Mouse (Mus musculus): ENCODE results near the gene Tmem98. TPM values are rescaled to one million over a fixed set of nuclear protein-coding genes. Genes with fewer than 3 reads are reported as not detected.

Tmem98 gene
- polyA plus RNA-seq, 1 experiment from 2014 or later, result 152 TPM

DNA sequence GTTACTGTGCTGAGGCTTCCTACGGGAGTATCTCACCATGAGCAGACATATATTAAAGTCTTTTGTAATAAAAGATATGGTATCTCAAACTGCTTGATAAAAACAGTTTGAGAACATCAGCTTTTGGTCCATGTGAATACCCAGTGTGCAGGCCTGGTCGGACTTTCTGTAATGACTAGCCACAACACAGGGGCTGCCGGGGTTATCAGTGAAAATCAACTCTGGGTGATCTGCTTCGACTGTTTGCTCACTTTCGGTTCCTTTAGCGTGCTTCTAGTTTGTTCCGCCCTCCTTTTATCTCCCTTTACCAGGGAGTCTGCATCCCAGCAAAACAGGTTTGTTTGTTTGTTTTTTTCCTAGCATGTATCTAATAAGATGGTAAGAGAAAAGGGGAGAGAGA is 26.5 kb upstream of the Tmem98 start:
- Histone ChIP-seq H3K4me3 (ENCODE audit: low read depth, low read length) (no peak overlapping the region), H3K4me1 (ENCODE audit: control insufficient read depth, insufficient read depth, low read length) (no peaks in the 10 kb centered on the region), H3K27me3 (ENCODE audit: control insufficient read depth, insufficient read depth, low read length) (0 out of 2 replicates have a peak, but pooled peaks cover 2% of the 10 kb centered on the region), H3K4me2 (ENCODE audit: low read depth, severe bottlenecking) (no peak overlapping the region), H3K36me3 (ENCODE audit: control insufficient read depth, insufficient read depth, low read length) (no peaks in the 10 kb centered on the region), H3K9ac (ENCODE audit: low read length) (no peak overlapping the region), H3K9me3 (ENCODE audit: control insufficient read depth, low read length) (no peaks in the 10 kb centered on the region), H3K27ac (replicated peaks; ENCODE audit: low read depth, low read length) (no peak overlapping the region)
- no peak for ATAC-seq (ENCODE audit: insufficient number of reproducible peaks, low FRiP score, low TSS enrichment, low read depth)
- 68% methylated on average over 7 of the region's 7 CpGs for WGBS
- DNase-seq (ENCODE audit: low spot score), result no peak

DNA sequence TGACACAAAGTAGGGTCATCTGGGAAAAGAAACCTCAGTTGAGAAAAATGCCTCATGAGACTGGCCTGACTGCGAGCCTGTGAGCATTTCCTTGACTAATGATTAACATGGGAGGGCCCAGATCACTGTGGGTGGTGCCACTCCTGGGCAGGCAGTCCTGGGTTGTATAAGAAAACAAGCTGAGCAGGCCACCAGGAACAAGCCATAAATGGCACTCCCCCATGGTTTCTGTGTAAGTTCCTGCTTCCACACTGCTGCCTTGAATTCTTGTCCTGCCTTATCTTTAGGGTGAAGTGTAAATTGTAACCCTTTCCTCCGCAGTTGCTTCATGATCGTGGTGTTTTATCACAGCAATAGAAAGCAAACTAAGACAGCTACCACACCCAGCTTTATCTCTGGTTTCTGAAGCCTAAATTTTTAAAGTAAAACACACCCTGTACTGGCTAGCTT is 25.7 kb upstream of the Tmem98 start:
- 29% methylated on average over 3 of the region's 3 CpGs for WGBS
- no peak overlapping the region for H3K27ac ChIP-seq (replicated peaks; ENCODE audit: low read depth, low read length)
- H3K4me2 ChIP-seq (ENCODE audit: low read depth, severe bottlenecking), result no peak overlapping the region
- H3K4me1 ChIP-seq (ENCODE audit: control insufficient read depth, insufficient read depth, low read length), result no peaks in the 10 kb centered on the region
- H3K9ac ChIP-seq (ENCODE audit: low read length), result no peak overlapping the region
- DNase-seq (ENCODE audit: low spot score) (no peak), ATAC-seq (ENCODE audit: insufficient number of reproducible peaks, low FRiP score, low TSS enrichment, low read depth) (no peak)
- H3K27me3 ChIP-seq (ENCODE audit: control insufficient read depth, insufficient read depth, low read length), result 0 out of 2 replicates have a peak, but pooled peaks cover under 1% of the 10 kb centered on the region
- H3K9me3 ChIP-seq (ENCODE audit: control insufficient read depth, low read length), result no peaks in the 10 kb centered on the region
- no peak overlapping the region for H3K4me3 ChIP-seq (ENCODE audit: low read depth, low read length)
- no peaks in the 10 kb centered on the region for H3K36me3 ChIP-seq (ENCODE audit: control insufficient read depth, insufficient read depth, low read length)

DNA sequence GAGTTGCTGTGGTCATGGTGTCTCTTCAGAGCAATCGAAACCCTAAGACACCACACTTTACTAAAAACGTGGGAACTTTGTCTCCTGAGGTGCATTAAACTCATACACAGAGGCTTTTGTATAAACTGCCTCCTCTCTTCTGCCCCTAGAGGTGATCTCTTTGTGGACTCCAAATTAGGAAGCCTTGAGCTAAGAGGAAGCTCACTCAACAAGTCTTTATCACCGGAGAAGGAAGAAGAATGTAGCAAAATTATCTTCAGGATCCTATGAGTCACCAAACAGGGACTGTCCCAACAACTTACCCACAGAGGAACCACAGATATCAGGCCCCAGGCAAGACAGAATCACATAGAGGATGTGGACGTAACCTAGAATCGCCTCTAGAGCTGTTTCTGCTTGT is 24.3 kb upstream of the Tmem98 start:
- no peak overlapping the region for H3K27ac ChIP-seq (replicated peaks; ENCODE audit: low read depth, low read length)
- no peaks in the 10 kb centered on the region for H3K36me3 ChIP-seq (ENCODE audit: control insufficient read depth, insufficient read depth, low read length)
- H3K9ac ChIP-seq (ENCODE audit: low read length), result no peak overlapping the region
- ATAC-seq (ENCODE audit: insufficient number of reproducible peaks, low FRiP score, low TSS enrichment, low read depth) (no peak), DNase-seq (ENCODE audit: low spot score) (no peak)
- no peak overlapping the region for H3K4me3 ChIP-seq (ENCODE audit: low read depth, low read length)
- no peaks in the 10 kb centered on the region for H3K27me3 ChIP-seq (ENCODE audit: control insufficient read depth, insufficient read depth, low read length)
- H3K9me3 ChIP-seq (ENCODE audit: control insufficient read depth, low read length), result no peaks in the 10 kb centered on the region
- WGBS, result 87% methylated on average over 5 of the region's 5 CpGs
- no peaks in the 10 kb centered on the region for H3K4me1 ChIP-seq (ENCODE audit: control insufficient read depth, insufficient read depth, low read length)
- no peak overlapping the region for H3K4me2 ChIP-seq (ENCODE audit: low read depth, severe bottlenecking)

DNA sequence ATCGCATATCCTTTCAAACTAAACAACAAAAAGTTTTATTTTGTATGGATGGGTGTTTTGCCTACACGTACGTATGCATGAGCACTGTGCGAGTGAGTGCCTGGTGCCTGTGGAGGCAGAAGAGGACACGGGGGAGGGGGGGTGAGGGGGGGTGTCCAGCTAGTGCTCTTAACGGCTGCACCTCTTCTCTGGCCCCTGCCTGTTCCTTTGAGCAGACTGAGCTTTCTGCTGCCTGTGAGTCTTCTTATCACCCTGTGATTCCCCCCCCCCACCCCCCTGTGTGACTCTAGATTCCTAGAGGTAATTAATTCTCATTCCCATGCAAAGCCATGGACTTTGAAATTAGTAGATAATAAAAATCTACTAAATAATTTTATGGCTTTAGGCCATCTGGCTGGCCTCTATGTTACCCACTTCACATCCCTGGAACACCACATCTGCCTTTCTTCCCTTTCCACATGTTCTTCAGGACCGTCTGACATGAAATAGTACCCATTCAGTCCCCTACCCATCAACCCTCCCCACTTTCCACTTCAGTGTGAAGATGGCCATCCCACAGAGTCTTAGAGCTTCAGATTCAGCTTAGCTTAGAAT is 20.2 kb upstream of the Tmem98 start:
- no peak for ATAC-seq (ENCODE audit: insufficient number of reproducible peaks, low FRiP score, low TSS enrichment, low read depth)

GRCm38 (mm10) chr11:80790413-80790812 is 19.6 kb upstream of the Tmem98 start:
- no peak for ATAC-seq (ENCODE audit: insufficient number of reproducible peaks, low FRiP score, low TSS enrichment, low read depth)
- DNase-seq (ENCODE audit: low spot score), result no peak
- no peak overlapping the region for H3K9ac ChIP-seq (ENCODE audit: low read length)
- no peaks in the 10 kb centered on the region for H3K9me3 ChIP-seq (ENCODE audit: control insufficient read depth, low read length)
- WGBS, result 56% methylated on average over 3 of the region's 3 CpGs
- no peaks in the 10 kb centered on the region for H3K36me3 ChIP-seq (ENCODE audit: control insufficient read depth, insufficient read depth, low read length)
- H3K27me3 ChIP-seq (ENCODE audit: control insufficient read depth, insufficient read depth, low read length), result no peaks in the 10 kb centered on the region
- H3K4me3 ChIP-seq (ENCODE audit: low read depth, low read length), result no peak overlapping the region
- H3K27ac ChIP-seq (replicated peaks; ENCODE audit: low read depth, low read length), result no peak overlapping the region
- no peak overlapping the region for H3K4me2 ChIP-seq (ENCODE audit: low read depth, severe bottlenecking)
- H3K4me1 ChIP-seq (ENCODE audit: control insufficient read depth, insufficient read depth, low read length), result no peaks in the 10 kb centered on the region

More for the DNA sequence above, 20.2 kb upstream of the Tmem98 start:
- no peak for DNase-seq (ENCODE audit: low spot score)
- no peak overlapping the region for H3K4me2 ChIP-seq (ENCODE audit: low read depth, severe bottlenecking)
- no peaks in the 10 kb centered on the region for H3K4me1 ChIP-seq (ENCODE audit: control insufficient read depth, insufficient read depth, low read length)
- no peaks in the 10 kb centered on the region for H3K36me3 ChIP-seq (ENCODE audit: control insufficient read depth, insufficient read depth, low read length)
- WGBS, result 50% methylated on average over 7 of the region's 7 CpGs
- H3K27me3 ChIP-seq (ENCODE audit: control insufficient read depth, insufficient read depth, low read length), result no peaks in the 10 kb centered on the region
- H3K9ac ChIP-seq (ENCODE audit: low read length), result no peak overlapping the region
- H3K9me3 ChIP-seq (ENCODE audit: control insufficient read depth, low read length), result no peaks in the 10 kb centered on the region
- H3K27ac ChIP-seq (replicated peaks; ENCODE audit: low read depth, low read length), result no peak overlapping the region
- H3K4me3 ChIP-seq (ENCODE audit: low read depth, low read length), result no peak overlapping the region

DNA sequence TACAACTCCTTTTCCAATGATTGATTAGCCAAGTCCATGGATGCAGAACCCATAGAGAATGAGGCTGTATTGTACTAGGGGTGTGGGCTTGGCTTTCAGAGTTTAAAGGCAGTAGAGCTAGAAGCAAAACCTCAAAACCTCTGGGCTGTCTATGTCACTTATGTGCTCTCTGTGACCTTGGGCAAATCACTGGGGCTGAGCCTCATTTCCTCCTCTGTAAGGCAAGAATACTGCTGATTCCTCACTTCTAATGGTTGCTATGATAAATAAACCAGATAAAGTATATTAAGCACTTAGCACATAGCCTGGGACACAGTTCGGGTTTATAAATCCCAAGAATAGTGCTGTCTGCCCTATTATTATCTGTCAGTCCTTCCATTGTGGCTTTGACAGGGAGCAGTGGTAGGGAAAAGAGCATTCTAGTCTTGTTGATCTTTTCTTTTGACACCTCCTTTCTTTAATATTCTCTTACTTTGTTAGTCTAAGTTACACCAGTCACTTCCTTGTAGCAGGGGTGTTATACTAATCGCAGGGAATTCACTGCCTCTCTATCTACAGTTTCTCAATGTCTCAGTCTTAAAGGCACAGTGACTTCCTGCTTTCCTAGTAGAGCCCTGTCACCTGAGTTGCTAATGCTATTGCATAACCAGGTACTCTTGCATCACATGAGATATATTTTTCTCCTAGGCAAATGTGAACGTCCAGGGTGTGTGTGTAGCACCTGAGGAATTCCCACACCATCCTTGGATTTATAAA is 18.1 kb upstream of the Tmem98 start:
- no peaks in the 10 kb centered on the region for H3K9me3 ChIP-seq (ENCODE audit: control insufficient read depth, low read length)
- H3K4me1 ChIP-seq (ENCODE audit: control insufficient read depth, insufficient read depth, low read length), result no peaks in the 10 kb centered on the region
- H3K9ac ChIP-seq (ENCODE audit: low read length), result no peak overlapping the region
- H3K27me3 ChIP-seq (ENCODE audit: control insufficient read depth, insufficient read depth, low read length), result no peaks in the 10 kb centered on the region
- 73% methylated on average over 3 of the region's 3 CpGs for WGBS
- no peak overlapping the region for H3K4me3 ChIP-seq (ENCODE audit: low read depth, low read length)
- no peak overlapping the region for H3K27ac ChIP-seq (replicated peaks; ENCODE audit: low read depth, low read length)
- DNase-seq (ENCODE audit: low spot score) (no peak), ATAC-seq (ENCODE audit: insufficient number of reproducible peaks, low FRiP score, low TSS enrichment, low read depth) (no peak)
- no peaks in the 10 kb centered on the region for H3K36me3 ChIP-seq (ENCODE audit: control insufficient read depth, insufficient read depth, low read length)
- H3K4me2 ChIP-seq (ENCODE audit: low read depth, severe bottlenecking), result no peak overlapping the region

DNA sequence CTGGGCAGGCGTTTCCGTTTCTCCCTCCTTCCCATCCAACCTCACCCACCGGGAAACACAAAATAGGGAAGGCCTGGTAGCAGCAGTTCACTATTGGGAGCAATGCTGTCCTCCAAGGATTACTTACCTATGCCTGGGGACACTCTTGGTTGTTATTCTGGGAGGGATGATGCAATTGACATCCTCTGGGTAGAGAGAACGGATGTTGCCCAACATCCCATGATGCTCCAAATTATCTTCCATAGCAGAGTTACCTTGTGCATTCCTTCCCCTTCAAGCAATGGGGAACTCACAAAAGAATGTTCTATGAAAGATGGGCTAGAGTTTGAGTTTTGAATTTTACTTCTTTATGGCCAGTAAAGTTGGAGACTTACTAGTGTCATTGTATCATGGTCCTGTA is 16.6 kb upstream of the Tmem98 start:
- DNase-seq (ENCODE audit: low spot score), result no peak
- Histone ChIP-seq H3K4me2 (ENCODE audit: low read depth, severe bottlenecking) (no peak overlapping the region), H3K36me3 (ENCODE audit: control insufficient read depth, insufficient read depth, low read length) (no peaks in the 10 kb centered on the region), H3K27ac (replicated peaks; ENCODE audit: low read depth, low read length) (no peak overlapping the region), H3K9ac (ENCODE audit: low read length) (no peak overlapping the region), H3K27me3 (ENCODE audit: control insufficient read depth, insufficient read depth, low read length) (no peaks in the 10 kb centered on the region), H3K4me3 (ENCODE audit: low read depth, low read length) (no peak overlapping the region), H3K4me1 (ENCODE audit: control insufficient read depth, insufficient read depth, low read length) (no peaks in the 10 kb centered on the region), H3K9me3 (ENCODE audit: control insufficient read depth, low read length) (no peaks in the 10 kb centered on the region)
- whole genome bisulfite sequencing, result 86% methylated on average over 4 of the region's 4 CpGs
- ATAC-seq (ENCODE audit: insufficient number of reproducible peaks, low FRiP score, low TSS enrichment, low read depth), result no peak

GRCm38 (mm10) chr11:80794290-80794689 is 15.7 kb upstream of the Tmem98 start:
- DNase-seq (ENCODE audit: low spot score) (no peak), ATAC-seq (ENCODE audit: insufficient number of reproducible peaks, low FRiP score, low TSS enrichment, low read depth) (no peak)
- WGBS, result 90% methylated on average over 4 of the region's 4 CpGs
- Histone ChIP-seq H3K4me3 (ENCODE audit: low read depth, low read length) (no peak overlapping the region), H3K27me3 (ENCODE audit: control insufficient read depth, insufficient read depth, low read length) (no peaks in the 10 kb centered on the region), H3K9ac (ENCODE audit: low read length) (no peak overlapping the region), H3K9me3 (ENCODE audit: control insufficient read depth, low read length) (no peaks in the 10 kb centered on the region), H3K4me1 (ENCODE audit: control insufficient read depth, insufficient read depth, low read length) (no peaks in the 10 kb centered on the region), H3K4me2 (ENCODE audit: low read depth, severe bottlenecking) (no peak overlapping the region), H3K27ac (replicated peaks; ENCODE audit: low read depth, low read length) (no peak overlapping the region), H3K36me3 (ENCODE audit: control insufficient read depth, insufficient read depth, low read length) (no peaks in the 10 kb centered on the region)

All from limb, embryonic 11.5 days (tissue).